Mouse (Mus musculus) right cerebral cortex, postnatal 36 days (tissue): ENCODE measurements around the gene Slc35g1.
A peak's percentile ranks its signal among the peaks of the same experiment; 100 is the strongest.
"Not testable (repeated sequence)": the region's sequence is repeated elsewhere in the genome, so short reads cannot be mapped to it uniquely, and the experiment has no call there.

Source experiments
- DNase-seq, 2 experiments: peaks; one replicate each; pipeline ENCODE4 v3.0.0; 2022; ENCODE audit warnings: low spot score in 2 of 2, mixed read lengths in 1 of 2

The Slc35g1 gene

GRCm38 (mm10) chr19:38395701-38396632 lies at the start of gene Slc35g1:
Slc35g1 (plus strand) TSS chr19:38395980.
- peak; percentile 19 to 32 for DNase-seq

GRCm38 (mm10) chr19:38348271-38349012 lies 47.3 kb upstream of the Slc35g1 start:
- DNase-seq, result no peak

- no peak for DNase-seq
These were observed 46.8 kb upstream of the Slc35g1 start for GRCm38 (mm10) chr19:38349013-38349341.

- no peak for DNase-seq
These were observed 44.6 kb upstream of the Slc35g1 start for GRCm38 (mm10) chr19:38351202-38351601.

GRCm38 (mm10) chr19:38351728-38352127 lies 44.1 kb upstream of the Slc35g1 start:
- no peak for DNase-seq

GRCm38 (mm10) chr19:38352495-38353130 lies 43.2 kb upstream of the Slc35g1 start:
- peak; percentile 5 to 19 for DNase-seq

GRCm38 (mm10) chr19:38354279-38354678 lies 41.5 kb upstream of the Slc35g1 start:
- DNase-seq, result no peak

GRCm38 (mm10) chr19:38354819-38355360 lies 40.9 kb upstream of the Slc35g1 start:
- DNase-seq, result no peak

- no peak for DNase-seq
These were observed 39.5 kb upstream of the Slc35g1 start for GRCm38 (mm10) chr19:38356211-38356828.

GRCm38 (mm10) chr19:38357956-38358623 lies 37.7 kb upstream of the Slc35g1 start:
- no peak for DNase-seq

- DNase-seq, result no peak
These were observed 36.5 kb upstream of the Slc35g1 start for GRCm38 (mm10) chr19:38359287-38359686.

GRCm38 (mm10) chr19:38361850-38362249 lies 33.9 kb upstream of the Slc35g1 start:
- no peak for DNase-seq

- no peak for DNase-seq
These were observed 32.4 kb upstream of the Slc35g1 start for GRCm38 (mm10) chr19:38363358-38363757.

- no peak for DNase-seq
These were observed 31.7 kb upstream of the Slc35g1 start for GRCm38 (mm10) chr19:38363879-38364659.

- DNase-seq, result no peak
These were observed 30.7 kb upstream of the Slc35g1 start for GRCm38 (mm10) chr19:38364939-38365614.

GRCm38 (mm10) chr19:38372460-38373102 lies 23.2 kb upstream of the Slc35g1 start:
- DNase-seq, result no peak

- DNase-seq, result no peak
These were observed 22.4 kb upstream of the Slc35g1 start for GRCm38 (mm10) chr19:38373371-38373770.

GRCm38 (mm10) chr19:38383769-38384168 lies 12.0 kb upstream of the Slc35g1 start:
- DNase-seq, result no peak

GRCm38 (mm10) chr19:38387021-38387420 lies 8.8 kb upstream of the Slc35g1 start:
- not testable (repeated sequence) for DNase-seq
